Mouse (Mus musculus) spleen, adult 2 months (tissue): ENCODE results near the gene Sgip1. TPM values are rescaled to one million over a fixed set of nuclear protein-coding genes. Genes with fewer than 3 reads are reported as not detected.

ENCODE experiments used
- DNase-seq, 2 experiments: peaks; one replicate each; pipeline versions ENCODE4 v3.0.0 to v3.0.0-alpha.2; 2012 to 2021; ENCODE audit warnings: low spot score in 2 of 2, low read depth in 1 of 2
- H3K27ac ChIP-seq: fragments of 200-500 bp; 2 replicates; pipeline ENCODE4 v1.5.1; 2012; ENCODE audit warnings: low read length, inconsistent platforms; ENCODE audit not compliant: insufficient read depth
- H3K27me3 ChIP-seq: fragments of 200-500 bp; 2 replicates; pipeline ENCODE4 v1.6.1; 2012; ENCODE audit warnings: mild to moderate bottlenecking, moderate library complexity, low read length, inconsistent platforms; ENCODE audit not compliant: control insufficient read depth, insufficient read depth
- H3K36me3 ChIP-seq: fragments of 200-500 bp; 2 replicates; pipeline ENCODE4 v1.6.1; 2012; ENCODE audit warnings: mild to moderate bottlenecking, low read length, inconsistent platforms; ENCODE audit not compliant: control insufficient read depth, insufficient read depth
- H3K4me1 ChIP-seq: fragments of 200-500 bp; 2 replicates; pipeline ENCODE4 v1.6.1; 2011; ENCODE audit warnings: inconsistent platforms; ENCODE audit not compliant: control insufficient read depth, insufficient read depth, insufficient read length
- H3K4me3 ChIP-seq: fragments of 200-500 bp; 2 replicates; pipeline ENCODE4 v1.5.1; 2011; ENCODE audit warnings: mild to moderate bottlenecking, inconsistent platforms; ENCODE audit not compliant: insufficient read depth, insufficient read length; ENCODE audit errors: extremely low read depth
- CTCF ChIP-seq: fragments of 200-500 bp; IDR thresholded peaks from 2 replicates; pipeline ENCODE4 v1.5.1; 2011; ENCODE audit warnings: mild to moderate bottlenecking, inconsistent platforms; ENCODE audit not compliant: insufficient read depth, insufficient read length, insufficient replicate concordance; ENCODE audit errors: extremely low read depth
- POLR2A ChIP-seq: fragments of 200-500 bp; IDR thresholded peaks from 2 replicates; pipeline ENCODE4 v1.6.1; 2011; ENCODE audit warnings: low read depth, low read length, inconsistent platforms
- WGBS: fragments of 180-500 bp; shearing (Covaris S2); methylation state at CpG from one replicate; pipeline ENCODE4 v1.1.7; 2018; 5-methylcytosine and 5-hydroxymethylcytosine counted together
- polyA plus RNA-seq: library from polyadenylated mRNA; depleted of rRNA; stranded (reverse); fragments of >200 nt; gene quantifications from 2 replicates; pipeline ENCODE4 v1.2.3, GENCODE M21; 2012

The Sgip1 gene
- polyA plus RNA-seq, 1 experiment: 0.60 TPM

- Histone ChIP-seq H3K4me3 (no peak overlapping the region), H3K4me1 (no peaks in the 10 kb centered on the region), H3K27ac (no peak overlapping the region), H3K27me3 (no peaks in the 10 kb centered on the region), H3K36me3 (no peaks in the 10 kb centered on the region)
- WGBS: 93% methylated on average over 4 of the region's 4 CpGs
- TF ChIP-seq POLR2A: no peak
- TF ChIP-seq CTCF: no peak
- DNase-seq: no peak
Measured at GRCm38 (mm10) chr4:102801936-102802335, 60.8 kb downstream of the Sgip1 start.

GRCm38 (mm10) chr4:102804611-102805010 is 63.5 kb downstream of the Sgip1 start:
- no peak for DNase-seq
- 76% methylated on average over 5 of the region's 5 CpGs for WGBS
- H3K4me3 ChIP-seq: no peak overlapping the region
- no peaks in the 10 kb centered on the region for H3K27me3 ChIP-seq
- H3K36me3 ChIP-seq: no peaks in the 10 kb centered on the region
- H3K4me1 ChIP-seq: no peaks in the 10 kb centered on the region
- no peak overlapping the region for H3K27ac ChIP-seq
- no peak for TF ChIP-seq POLR2A
- TF ChIP-seq CTCF: no peak

GRCm38 (mm10) chr4:102806987-102807386 is 65.9 kb downstream of the Sgip1 start:
- H3K27me3 ChIP-seq: no peaks in the 10 kb centered on the region
- TF ChIP-seq CTCF: no peak
- no peak for TF ChIP-seq POLR2A
- DNase-seq: no peak
- H3K4me1 ChIP-seq: no peaks in the 10 kb centered on the region
- H3K4me3 ChIP-seq: no peak overlapping the region
- no peak overlapping the region for H3K27ac ChIP-seq
- 87% methylated on average over 3 of the region's 3 CpGs for WGBS
- H3K36me3 ChIP-seq: no peaks in the 10 kb centered on the region

GRCm38 (mm10) chr4:102808258-102808657 is 67.2 kb downstream of the Sgip1 start:
- no peak for DNase-seq
- TF ChIP-seq POLR2A: no peak
- no peak for TF ChIP-seq CTCF
- Histone ChIP-seq H3K4me1 (no peaks in the 10 kb centered on the region), H3K36me3 (no peaks in the 10 kb centered on the region), H3K27me3 (no peaks in the 10 kb centered on the region), H3K4me3 (no peak overlapping the region), H3K27ac (no peak overlapping the region)

- no peaks in the 10 kb centered on the region for H3K4me1 ChIP-seq
- 77% methylated on average over 4 of the region's 4 CpGs for WGBS
- no peak overlapping the region for H3K4me3 ChIP-seq
- H3K36me3 ChIP-seq: no peaks in the 10 kb centered on the region
- H3K27ac ChIP-seq: no peak overlapping the region
- no peak for DNase-seq
- TF ChIP-seq CTCF (no peak), POLR2A (no peak)
- H3K27me3 ChIP-seq: no peaks in the 10 kb centered on the region
Measured at GRCm38 (mm10) chr4:102809296-102809695, 68.2 kb downstream of the Sgip1 start.

GRCm38 (mm10) chr4:102810277-102810676 is 69.2 kb downstream of the Sgip1 start:
- no peaks in the 10 kb centered on the region for H3K4me1 ChIP-seq
- H3K36me3 ChIP-seq: no peaks in the 10 kb centered on the region
- TF ChIP-seq CTCF: no peak
- no peak for TF ChIP-seq POLR2A
- no peaks in the 10 kb centered on the region for H3K27me3 ChIP-seq
- DNase-seq: no peak
- 90% methylated on average over 1 of the region's 1 CpGs for WGBS
- H3K27ac ChIP-seq: no peak overlapping the region
- H3K4me3 ChIP-seq: no peak overlapping the region

GRCm38 (mm10) chr4:102811007-102811805 is 70.1 kb downstream of the Sgip1 start:
- no peak overlapping the region for H3K27ac ChIP-seq
- TF ChIP-seq CTCF (no peak), POLR2A (no peak)
- no peak for DNase-seq
- 73% methylated on average over 9 of the region's 9 CpGs for WGBS
- no peaks in the 10 kb centered on the region for H3K27me3 ChIP-seq
- H3K4me1 ChIP-seq: no peaks in the 10 kb centered on the region
- no peaks in the 10 kb centered on the region for H3K36me3 ChIP-seq
- H3K4me3 ChIP-seq: no peak overlapping the region
